Mouse (Mus musculus): ENCODE measurements around the gene Lipo3. TPM values are rescaled to one million over a fixed set of nuclear protein-coding genes. Genes with fewer than 3 reads are reported as not detected.
"Not testable (repeated sequence)": the region's sequence is repeated elsewhere in the genome, so short reads cannot be mapped to it uniquely, and the experiment has no call there.

The Lipo3 gene
- polyA plus RNA-seq (2015; fragmentation: Nextera tagmentation; extraction: Ambion mirVana), result 14.7 and 15.9 TPM in 2 replicates

DNA sequence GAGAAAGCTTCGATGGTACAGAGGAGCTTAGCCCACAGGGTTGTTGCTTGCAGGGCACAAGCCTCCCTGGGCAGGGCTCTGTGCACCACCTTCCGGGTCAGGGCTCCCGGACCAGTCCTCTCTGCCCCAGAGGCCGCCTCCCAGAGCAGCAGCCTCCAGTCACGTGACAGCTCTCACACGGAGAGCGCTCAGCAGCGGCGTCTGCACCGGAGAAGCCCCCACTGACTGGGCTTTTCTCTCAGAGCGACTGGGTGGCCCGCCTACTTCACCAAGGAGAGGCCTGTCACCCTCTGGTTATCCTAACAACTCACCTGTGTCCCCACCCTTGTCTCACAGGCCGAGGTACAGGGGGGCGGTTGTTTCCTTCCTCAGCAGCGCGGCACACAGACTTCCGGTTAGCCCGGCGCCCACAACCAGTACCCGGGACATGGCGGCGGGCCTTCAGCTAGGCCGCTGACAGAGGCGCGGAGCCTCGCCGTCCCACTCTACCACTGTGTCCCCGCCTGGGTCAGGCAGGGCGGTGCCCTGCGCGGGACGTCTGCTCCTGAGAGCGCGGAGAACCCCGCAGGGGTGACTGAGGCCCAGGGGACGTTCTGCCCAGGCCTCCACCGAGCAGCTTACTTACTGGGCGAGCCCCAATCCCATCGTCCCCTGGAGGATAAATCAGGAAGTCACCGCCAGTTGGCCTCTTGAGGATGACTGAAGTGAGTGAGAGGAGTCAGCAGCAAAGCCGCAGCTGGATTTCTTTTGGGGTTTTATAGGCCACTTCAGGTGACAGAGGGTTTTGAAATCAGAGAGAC lies at the start of gene Lipo3:
TSS of gene Lipo3 (minus strand) at position 665 of the 800 bp plus-strand sequence.
- WGBS, result 47% methylated on average over 13 of the region's 41 CpGs
- H3K36me3 ChIP-seq; H3K4me1 ChIP-seq (replicated peaks); H3K9me3 ChIP-seq; H3K9ac ChIP-seq (replicated peaks); H3K27ac ChIP-seq; H3K27me3 ChIP-seq: not testable (repeated sequence)
- H3K4me2 ChIP-seq (replicated peaks), result peak within 1 kb of the TSS; percentile 41
- H3K4me3 ChIP-seq (replicated peaks), result peak within 1 kb of the TSS; percentile 29
- peak; percentile 99 for ATAC-seq

DNA sequence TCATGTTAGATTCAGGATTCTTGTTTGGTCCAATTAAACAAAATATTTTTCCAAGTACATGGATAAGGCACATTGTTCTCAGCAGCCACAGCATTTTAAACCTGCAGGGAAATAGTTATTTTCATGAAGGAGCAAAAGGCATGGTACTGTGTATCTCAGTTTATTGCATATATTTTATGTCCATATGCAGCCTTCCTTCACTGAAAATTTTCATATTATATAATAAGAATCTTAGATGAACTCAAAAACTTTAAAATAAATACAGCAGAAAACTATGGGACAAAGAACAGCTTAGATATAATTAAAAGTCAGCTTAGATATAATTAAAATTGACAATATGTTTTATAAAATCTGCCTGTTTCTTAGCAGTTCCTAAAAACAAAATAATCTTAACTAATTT lies 25.6 kb upstream of the Lipo3 start, which contains the start of gene Lipo1:
TSS of gene Lipo1 (minus strand) at position 101 of the 400 bp plus-strand sequence.
- H3K9ac ChIP-seq (replicated peaks); ATAC-seq; H3K4me1 ChIP-seq (replicated peaks); H3K36me3 ChIP-seq; H3K27me3 ChIP-seq; H3K4me2 ChIP-seq (replicated peaks); H3K9me3 ChIP-seq; H3K27ac ChIP-seq; H3K4me3 ChIP-seq (replicated peaks): not testable (repeated sequence)

DNA sequence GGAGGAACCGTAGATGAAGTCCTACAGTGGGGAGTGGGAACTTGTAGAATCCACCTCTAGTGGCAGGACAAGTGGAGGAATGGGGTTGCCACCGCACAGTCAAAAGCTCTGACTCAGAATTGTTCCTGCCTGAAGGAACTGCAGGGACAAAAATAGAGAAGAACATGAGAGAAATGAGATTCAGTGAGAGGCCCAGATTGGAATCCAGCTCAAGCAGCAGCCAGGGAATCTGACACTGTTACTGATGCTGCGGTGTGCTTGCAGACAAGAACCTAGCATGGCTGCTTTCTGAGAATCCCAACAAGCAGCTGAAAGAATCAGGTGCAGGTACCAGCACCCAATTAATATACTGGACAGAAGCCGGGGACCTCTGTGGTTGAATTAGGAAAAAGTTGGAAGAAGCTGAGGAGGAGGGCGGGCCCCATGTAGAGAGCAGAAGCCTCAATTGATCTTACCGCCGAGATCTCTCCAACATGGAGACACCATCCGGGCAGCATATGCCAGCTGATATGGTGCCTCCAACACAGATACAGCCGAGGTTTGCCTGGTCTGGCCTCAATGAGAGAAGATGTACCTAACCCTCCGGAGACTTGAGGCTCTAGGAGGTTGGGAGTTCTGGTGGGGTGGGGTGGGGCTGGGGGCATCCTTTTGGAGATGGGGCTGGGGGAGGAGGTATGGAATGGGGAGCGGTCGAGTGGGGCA lies 25.0 kb upstream of the Lipo3 start:
- Histone ChIP-seq H3K4me2 (replicated peaks) (no peak overlapping the region), H3K4me3 (replicated peaks) (no peak overlapping the region), H3K36me3 (no peaks in the 10 kb centered on the region), H3K27ac (no peak overlapping the region), H3K27me3 (no peaks in the 10 kb centered on the region), H3K9me3 (no peaks in the 10 kb centered on the region), H3K9ac (replicated peaks) (no peak overlapping the region), H3K4me1 (replicated peaks) (no peaks in the 10 kb centered on the region)
- WGBS, result 92% methylated on average over 12 of the region's 12 CpGs
- ATAC-seq, result no peak

DNA sequence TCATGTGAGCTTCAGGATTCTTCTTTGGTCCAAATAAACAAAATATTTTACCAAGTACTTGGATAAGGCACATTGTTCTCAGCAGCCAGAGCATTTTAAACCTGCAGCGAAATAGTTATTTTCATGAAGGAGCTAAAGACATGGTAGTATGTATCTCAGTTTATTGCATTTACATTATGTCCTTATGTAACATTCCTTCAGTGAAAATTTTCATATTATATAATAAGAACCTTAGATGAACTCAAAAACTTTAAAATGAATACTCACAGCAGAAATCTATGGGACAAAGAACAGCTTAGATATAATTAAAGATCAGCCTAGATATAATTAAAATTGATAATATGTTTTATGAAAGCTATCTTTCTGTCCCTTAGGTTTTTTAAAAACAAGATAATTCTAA lies 10.5 kb downstream of the Lipo3 start, which contains the start of gene Lipo2:
TSS of gene Lipo2 (minus strand) at position 101 of the 400 bp plus-strand sequence.
- ATAC-seq; H3K9ac ChIP-seq (replicated peaks); H3K4me2 ChIP-seq (replicated peaks); H3K9me3 ChIP-seq; H3K4me3 ChIP-seq (replicated peaks); H3K27ac ChIP-seq; H3K36me3 ChIP-seq; H3K27me3 ChIP-seq; H3K4me1 ChIP-seq (replicated peaks): not testable (repeated sequence)
- WGBS, result 98% methylated on average over 1 of the region's 1 CpGs

DNA sequence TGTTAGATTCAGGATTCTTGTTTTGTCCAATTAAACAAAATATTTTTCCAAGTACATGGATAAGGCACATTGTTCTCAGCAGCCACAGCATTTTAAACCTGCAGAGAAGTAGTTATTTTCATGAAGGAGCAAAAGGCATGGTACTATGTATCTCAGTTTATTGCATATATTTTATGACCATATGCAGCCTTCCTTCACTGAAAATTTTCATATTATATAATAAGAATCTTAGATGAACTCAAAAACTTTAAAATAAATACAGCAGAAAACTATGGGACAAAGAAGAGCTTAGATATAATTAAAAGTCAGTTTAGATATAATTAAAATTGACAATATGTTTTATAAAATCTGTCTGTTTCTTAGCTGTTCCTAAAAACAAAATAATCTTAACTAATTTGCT lies 136.6 kb downstream of the Lipo3 start, which contains the start of gene Gm8978:
TSS of gene Gm8978 (minus strand) at position 101 of the 400 bp plus-strand sequence.
- H3K4me1 ChIP-seq (replicated peaks); H3K4me2 ChIP-seq (replicated peaks); H3K4me3 ChIP-seq (replicated peaks); H3K27ac ChIP-seq; H3K36me3 ChIP-seq; H3K27me3 ChIP-seq; H3K9ac ChIP-seq (replicated peaks); H3K9me3 ChIP-seq; ATAC-seq: not testable (repeated sequence)

DNA sequence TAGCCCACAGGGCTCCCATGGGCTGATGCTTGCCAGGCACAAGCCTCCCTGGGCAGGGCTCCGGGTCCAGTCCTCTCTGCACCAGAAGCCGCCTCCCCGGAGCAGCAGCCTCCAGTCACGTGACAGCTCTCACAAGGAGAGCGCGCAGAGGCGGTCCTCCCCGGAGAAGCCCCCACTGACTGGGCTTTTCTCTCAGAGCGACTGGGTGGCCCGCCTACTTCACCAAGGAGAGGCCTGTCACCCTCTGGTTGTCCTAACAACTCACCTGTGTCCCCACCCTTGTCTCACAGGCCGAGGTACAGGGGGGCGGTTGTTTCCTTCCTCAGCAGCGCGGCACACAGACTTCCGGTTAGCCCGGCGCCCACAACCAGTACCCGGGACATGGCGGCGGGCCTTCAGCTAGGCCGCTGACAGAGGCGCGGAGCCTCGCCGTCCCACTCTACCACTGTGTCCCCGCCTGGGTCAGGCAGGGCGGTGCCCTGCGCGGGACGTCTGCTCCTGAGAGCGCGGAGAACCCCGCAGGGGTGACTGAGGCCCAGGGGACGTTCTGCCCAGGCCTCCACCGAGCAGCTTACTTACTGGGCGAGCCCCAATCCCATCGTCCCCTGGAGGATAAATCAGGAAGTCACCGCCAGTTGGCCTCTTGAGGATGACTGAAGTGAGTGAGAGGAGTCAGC lies 172.0 kb downstream of the Lipo3 start:
- peak overlapping the region; percentile 54 for H3K4me2 ChIP-seq (replicated peaks)
- not testable (repeated sequence) for H3K27me3 ChIP-seq; H3K4me1 ChIP-seq (replicated peaks); H3K36me3 ChIP-seq; H3K9me3 ChIP-seq
- peak; percentile 99 for ATAC-seq
- peak overlapping the region; percentile 61 for H3K9ac ChIP-seq (replicated peaks)
- WGBS, result 0% methylated on average over 8 of the region's 38 CpGs
- H3K27ac ChIP-seq, result peak overlapping the region; percentile 62; the same call in 1 of the 2 replicates
- H3K4me3 ChIP-seq (replicated peaks), result peak overlapping the region; percentile 43

DNA sequence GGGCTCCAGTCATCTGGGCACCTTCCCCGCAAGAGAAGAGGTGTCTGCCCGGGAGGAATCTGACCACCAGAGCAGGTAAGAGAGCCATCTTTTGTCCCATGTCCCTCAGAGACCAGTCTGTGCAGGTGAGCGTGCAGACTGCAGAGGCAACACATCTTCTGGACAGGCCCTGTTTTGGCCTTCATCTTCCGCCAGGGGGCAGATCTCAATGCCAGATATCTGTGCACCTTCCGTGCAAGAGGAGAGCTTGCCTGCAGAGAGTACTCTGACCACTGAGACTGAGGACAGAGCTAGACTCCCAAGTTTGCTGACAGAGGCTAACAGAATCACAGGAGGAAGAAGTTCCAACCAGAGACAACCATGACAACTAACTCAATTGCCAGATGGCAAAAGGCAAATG lies 193.2 kb downstream of the Lipo3 start:
- not testable (repeated sequence) for H3K4me1 ChIP-seq (replicated peaks); H3K4me3 ChIP-seq (replicated peaks); H3K9me3 ChIP-seq; ATAC-seq; H3K27me3 ChIP-seq; H3K27ac ChIP-seq; H3K9ac ChIP-seq (replicated peaks); H3K36me3 ChIP-seq; H3K4me2 ChIP-seq (replicated peaks)
- WGBS, result 85% methylated on average over 5 of the region's 5 CpGs

DNA sequence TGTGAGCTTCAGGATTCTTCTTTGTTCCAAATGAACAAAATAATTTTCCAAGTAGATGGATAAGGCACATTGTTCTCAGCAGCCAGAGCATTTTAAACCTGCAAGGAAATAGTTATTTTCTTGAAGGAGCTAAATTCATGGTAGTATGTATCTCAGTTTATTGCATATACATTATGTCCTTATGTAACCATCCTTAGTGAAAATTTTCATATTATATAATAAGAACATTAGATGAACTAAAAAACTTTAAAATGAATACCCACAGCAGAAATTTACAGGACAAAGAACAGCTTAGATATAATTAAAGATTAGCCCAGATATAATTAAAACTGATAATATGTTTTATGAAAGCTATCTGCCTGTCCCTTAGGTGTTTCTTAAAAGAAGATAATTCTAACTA lies 244.1 kb downstream of the Lipo3 start, which contains the start of gene Lipo4:
TSS of gene Lipo4 (minus strand) at position 101 of the 400 bp plus-strand sequence.
- no peak for ATAC-seq
- Histone ChIP-seq H3K9ac (replicated peaks) (no peak within 1 kb of the TSS), H3K27me3 (no peaks in the 10 kb centered on the region), H3K36me3 (no peaks in the 10 kb centered on the region), H3K4me3 (replicated peaks) (no peak within 1 kb of the TSS), H3K4me1 (replicated peaks) (no peaks in the 10 kb centered on the region), H3K9me3 (no peaks in the 10 kb centered on the region), H3K27ac (no peak within 1 kb of the TSS), H3K4me2 (replicated peaks) (no peak within 1 kb of the TSS)

Small RNA genes lying within 50 kb of the gene (microRNA-seq; reads per million reads assigned to microRNA genes)
- not detected for gene Gm27440

Other genes with a start within 250 kb of the Lipo3 start
- not detected in 2 replicates for gene Lipo4, start 244.2 kb downstream of the Lipo3 start, polyA plus RNA-seq (2015; fragmentation: Nextera tagmentation; extraction: Ambion mirVana)
- gene Gm8978, start 136.7 kb downstream of the Lipo3 start, polyA plus RNA-seq (2015; fragmentation: Nextera tagmentation; extraction: Ambion mirVana), result not detected in 2 replicates
- 0.47 and 0.52 TPM in 2 replicates for gene Lipo2, start 10.6 kb downstream of the Lipo3 start, polyA plus RNA-seq (2015; fragmentation: Nextera tagmentation; extraction: Ambion mirVana)
- not detected in 2 replicates for gene Lipo1, start 25.5 kb upstream of the Lipo3 start, polyA plus RNA-seq (2015; fragmentation: Nextera tagmentation; extraction: Ambion mirVana)
- gene Lipf, start 199.2 kb upstream of the Lipo3 start, polyA plus RNA-seq (2015; fragmentation: Nextera tagmentation; extraction: Ambion mirVana), result not detected in 2 replicates
- gene Lipk, start 246.3 kb upstream of the Lipo3 start, polyA plus RNA-seq (2015; fragmentation: Nextera tagmentation; extraction: Ambion mirVana), result not detected in 2 replicates

Data from midbrain, embryonic 13.5 days (tissue).